Mouse (Mus musculus) frontal cortex, adult (tissue): ENCODE measurements around the gene F2rl1.
"Not testable (repeated sequence)": the region's sequence is repeated elsewhere in the genome, so short reads cannot be mapped to it uniquely, and the experiment has no call there.

ENCODE experiments used
- ATAC-seq: cut with Nextera tagmentation; 2 replicates; pipeline ENCODE4 v1.9.2; 2017; ENCODE audit warnings: mild to moderate bottlenecking, moderate library complexity, mixed read lengths; ENCODE audit not compliant: low TSS enrichment

Gene F2rl1

GRCm38 (mm10) chr13:95534131-95534561 lies 9.1 kb upstream of the F2rl1 start:
- 0 out of 2 replicates have a peak, but pooled peaks have one; percentile 27 for ATAC-seq

GRCm38 (mm10) chr13:95533640-95534039 lies 8.6 kb upstream of the F2rl1 start:
- no peak for ATAC-seq

GRCm38 (mm10) chr13:95533121-95533520 lies 8.1 kb upstream of the F2rl1 start:
- ATAC-seq = not testable (repeated sequence)

- no peak for ATAC-seq
Observed at GRCm38 (mm10) chr13:95531273-95532045, 6.4 kb upstream of the F2rl1 start.

- ATAC-seq = no peak
Observed at GRCm38 (mm10) chr13:95529246-95529645, 4.2 kb upstream of the F2rl1 start.

GRCm38 (mm10) chr13:95524424-95524673 lies 678 bp downstream of the F2rl1 start:
- ATAC-seq = no peak

GRCm38 (mm10) chr13:95523659-95524423 lies 1.2 kb downstream of the F2rl1 start:
- ATAC-seq = no peak

- ATAC-seq = no peak
Observed at GRCm38 (mm10) chr13:95522176-95522575, 2.9 kb downstream of the F2rl1 start.

GRCm38 (mm10) chr13:95521029-95521428 lies 4.0 kb downstream of the F2rl1 start:
- ATAC-seq = no peak

GRCm38 (mm10) chr13:95514756-95515155 lies 10.3 kb downstream of the F2rl1 start:
- ATAC-seq = peak; percentile 69

- no peak for ATAC-seq
Observed at GRCm38 (mm10) chr13:95510054-95510453, 15.0 kb downstream of the F2rl1 start.

- ATAC-seq = no peak
Observed at GRCm38 (mm10) chr13:95503279-95503917, 21.6 kb downstream of the F2rl1 start.

GRCm38 (mm10) chr13:95496601-95497000 lies 28.4 kb downstream of the F2rl1 start:
- ATAC-seq = no peak

- ATAC-seq = no peak
Observed at GRCm38 (mm10) chr13:95494812-95495211, 30.2 kb downstream of the F2rl1 start.

GRCm38 (mm10) chr13:95493296-95493695 lies 31.7 kb downstream of the F2rl1 start:
- ATAC-seq = no peak

- no peak for ATAC-seq
Observed at GRCm38 (mm10) chr13:95491327-95491726, 33.7 kb downstream of the F2rl1 start.

GRCm38 (mm10) chr13:95484664-95485063 lies 40.4 kb downstream of the F2rl1 start:
- no peak for ATAC-seq

GRCm38 (mm10) chr13:95481428-95481827 lies 43.6 kb downstream of the F2rl1 start:
- ATAC-seq = peak; percentile 77

GRCm38 (mm10) chr13:95478671-95479413 lies 46.2 kb downstream of the F2rl1 start, which contains the start of gene S100z:
TSS of gene S100z (minus strand) at chr13:95478721.
- ATAC-seq = no peak

- ATAC-seq = no peak
Observed at GRCm38 (mm10) chr13:95477173-95477572, 47.9 kb downstream of the F2rl1 start.

GRCm38 (mm10) chr13:95475124-95475523 lies 49.9 kb downstream of the F2rl1 start:
- ATAC-seq = peak; percentile 34; the same call in 1 of the 2 replicates

- ATAC-seq = no peak
Observed at GRCm38 (mm10) chr13:95474294-95474693, 50.7 kb downstream of the F2rl1 start.
